Mouse (Mus musculus) spleen, postnatal 14 days (tissue): ENCODE data around the gene Elf4.
"Not testable (repeated sequence)": the region's sequence is repeated elsewhere in the genome, so short reads cannot be mapped to it uniquely, and the experiment has no call there.

Experiments
- DNase-seq, 2 experiments: peaks; one replicate each; pipeline ENCODE4 v3.0.0; 2021 to 2022; ENCODE audit warnings: low spot score in 2 of 2

Elf4 gene

DNA sequence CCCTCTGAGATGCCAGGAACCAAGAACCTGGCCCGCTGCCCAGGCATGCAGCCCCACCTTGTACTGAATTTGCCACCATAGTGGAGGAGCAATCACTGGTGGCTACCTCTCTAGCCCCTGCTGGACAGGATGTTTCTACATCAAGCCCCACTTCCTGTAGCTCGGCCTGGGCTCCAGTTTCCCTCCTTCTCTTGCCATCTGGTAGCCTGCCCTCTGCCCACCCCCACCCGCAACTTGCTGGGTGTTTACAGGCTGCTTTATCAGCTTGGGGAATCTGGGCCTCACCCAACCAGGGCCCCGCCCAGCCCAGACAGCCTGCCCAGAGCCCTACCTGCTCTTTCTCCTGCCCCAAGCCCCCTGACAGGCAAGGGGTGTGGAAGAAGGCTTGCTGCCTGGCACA, 23.9 kb downstream of the Elf4 start:
- DNase-seq: no peak

DNA sequence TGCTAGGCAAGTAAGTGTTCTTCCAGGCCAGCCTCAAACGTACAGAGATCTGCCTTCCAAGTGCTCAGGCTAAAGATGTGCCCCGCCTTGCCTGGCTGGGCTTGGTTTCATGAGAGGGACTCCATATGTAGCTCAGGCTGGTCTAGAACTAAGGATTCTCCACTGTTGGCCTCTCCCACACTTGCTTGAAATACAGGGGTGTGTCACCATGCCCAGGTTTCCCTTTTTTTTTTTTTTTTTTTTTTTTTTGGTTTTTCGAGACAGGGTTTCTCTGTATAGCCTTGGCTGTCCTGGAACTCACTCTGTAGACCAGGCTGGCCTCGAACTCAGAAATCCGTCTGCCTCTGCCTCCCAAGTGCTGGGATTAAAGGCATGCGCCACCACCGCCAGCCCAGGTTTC, 26.9 kb downstream of the Elf4 start:
- not testable (repeated sequence) for DNase-seq

DNA sequence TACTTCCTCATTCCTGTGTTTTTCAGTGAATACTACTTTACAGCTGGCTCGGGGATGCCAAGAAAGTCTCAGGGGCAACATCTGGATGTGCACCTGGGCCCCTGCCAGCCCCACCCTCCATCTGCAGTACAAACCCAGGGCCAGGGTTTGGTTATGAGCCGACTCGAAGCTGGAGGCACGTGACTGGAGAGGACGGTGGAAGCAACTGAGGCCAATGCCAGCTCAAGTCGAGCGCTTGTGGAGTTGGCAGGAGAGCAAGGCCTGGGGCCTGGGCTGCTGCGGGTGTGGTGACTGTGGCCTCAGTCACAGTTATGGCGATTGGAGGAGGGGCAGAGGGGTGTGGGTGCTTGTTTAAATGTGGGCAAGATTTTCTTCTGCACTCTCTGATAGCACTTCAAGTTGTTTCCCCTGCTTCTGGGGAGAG, 27.4 kb downstream of the Elf4 start:
- no peak for DNase-seq

DNA sequence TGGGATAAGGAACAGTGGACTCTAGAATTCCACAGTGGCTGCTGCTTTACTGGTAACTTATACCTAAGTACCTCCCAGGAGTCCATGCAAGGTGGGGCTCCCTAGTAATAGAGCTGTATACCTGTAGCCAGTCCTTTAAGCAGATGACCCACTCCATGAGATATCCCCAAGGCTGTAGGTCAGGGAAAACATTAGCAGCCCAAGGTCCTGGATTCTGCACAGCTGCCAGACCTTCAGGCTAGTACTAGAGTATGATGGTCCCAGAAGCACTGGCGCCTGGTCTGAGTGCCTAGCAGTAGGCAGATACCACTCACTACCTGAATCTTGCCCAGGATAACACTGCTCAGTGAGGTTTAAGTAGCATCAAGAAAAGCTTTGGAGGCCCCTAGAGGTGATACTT, 28.7 kb downstream of the Elf4 start:
- no peak for DNase-seq

DNA sequence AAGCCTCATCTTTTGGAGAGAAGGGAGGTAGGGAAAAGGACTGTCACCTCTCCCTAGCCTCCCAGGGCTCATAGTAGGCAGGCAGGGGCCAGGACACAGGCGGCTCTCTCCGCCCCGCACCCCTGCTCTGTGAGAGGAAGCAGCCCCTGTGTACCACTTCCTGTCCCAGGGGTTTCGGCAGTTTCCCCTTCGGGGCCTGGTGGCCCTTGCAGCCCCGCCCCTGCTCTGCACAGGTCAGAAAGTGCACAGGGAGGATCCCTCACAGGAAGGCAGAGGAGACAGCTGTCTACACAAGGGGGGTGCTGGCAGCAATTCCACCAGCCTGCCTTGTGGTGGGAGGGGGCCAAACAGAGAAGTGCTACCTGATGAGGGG, 29.4 kb downstream of the Elf4 start:
- DNase-seq: peak; percentile 52 to 60

DNA sequence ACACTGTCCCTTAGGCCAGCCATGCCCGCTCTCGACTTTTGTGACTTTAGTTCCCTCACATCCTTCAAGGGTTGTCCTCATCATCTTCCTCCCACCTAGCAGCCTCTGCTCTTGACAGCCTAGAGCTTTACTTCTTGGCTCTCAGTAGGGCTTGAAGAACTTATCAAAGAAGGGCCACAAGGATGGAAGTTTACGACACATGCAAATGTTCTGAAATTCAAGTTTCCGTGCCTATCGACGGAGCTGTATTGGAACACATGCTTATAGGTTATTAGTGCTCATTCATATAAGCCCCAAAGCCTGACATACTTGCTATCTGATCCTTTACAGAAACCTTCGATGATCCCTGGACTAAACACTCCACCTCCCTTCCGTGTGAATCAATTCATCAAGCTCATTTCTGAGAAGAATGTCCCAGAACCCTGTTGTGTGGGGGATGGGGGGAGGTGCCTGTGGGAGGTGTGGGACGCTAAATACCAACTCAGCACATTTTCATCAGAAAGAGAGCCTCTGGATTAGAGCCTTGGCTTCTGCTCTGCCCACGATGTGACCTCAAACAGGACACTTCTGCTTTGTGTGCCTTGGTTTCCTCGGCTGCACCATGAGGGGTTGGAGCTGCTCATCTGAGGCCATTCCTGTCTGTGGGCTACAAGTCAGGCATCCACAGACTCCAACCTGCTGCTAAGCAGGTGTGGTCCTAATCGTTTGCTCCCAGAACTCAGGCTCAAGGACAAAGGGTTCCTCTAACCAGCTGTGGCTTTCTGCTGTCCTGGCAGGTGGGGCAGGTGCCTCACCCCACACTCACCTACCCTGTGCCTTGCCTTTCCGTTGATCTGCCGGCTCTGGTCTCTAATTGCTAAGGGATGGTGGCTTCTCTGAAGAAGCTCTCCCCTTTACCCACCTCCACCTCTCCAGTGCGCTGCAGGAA, 30.1 kb downstream of the Elf4 start:
- no peak for DNase-seq

DNA sequence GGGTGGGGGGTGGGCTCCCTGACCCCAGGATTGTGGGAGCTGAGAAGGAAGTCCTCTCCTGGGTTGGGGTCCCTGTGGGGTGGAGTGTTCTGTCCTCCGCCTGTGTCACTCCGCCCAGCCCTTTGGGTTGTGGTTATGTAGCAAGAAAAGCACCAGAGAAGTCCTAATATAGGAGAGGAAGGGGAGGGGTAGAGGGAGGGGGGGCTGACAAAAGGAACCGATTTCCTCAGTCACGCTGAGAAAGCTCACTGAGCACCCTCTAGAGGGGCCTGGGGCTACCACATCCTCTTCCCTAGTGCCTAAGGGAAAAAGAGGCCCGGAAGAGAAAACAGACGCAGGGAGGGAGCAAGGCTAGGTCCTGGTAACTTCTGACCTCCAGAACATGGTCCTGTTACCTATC, 33.4 kb downstream of the Elf4 start:
- no peak for DNase-seq

DNA sequence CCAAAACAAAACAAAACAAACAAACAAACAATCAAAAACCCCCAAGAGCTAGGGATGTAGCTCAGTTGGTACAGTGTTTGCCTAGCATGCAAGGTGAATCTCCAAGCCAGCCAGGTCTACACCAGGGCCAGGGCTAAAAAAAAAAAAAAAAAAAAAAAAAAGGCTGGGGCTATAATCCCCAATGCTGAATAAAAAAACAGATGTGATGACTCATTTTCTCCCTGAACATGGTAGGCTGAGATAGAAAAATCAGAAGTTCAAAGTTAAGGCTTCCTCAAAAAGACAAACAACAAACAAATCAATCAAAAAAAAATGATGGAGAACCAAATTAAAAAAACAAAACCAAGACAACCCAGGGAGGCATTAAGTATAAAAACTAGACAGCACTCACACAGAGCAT, 33.8 kb downstream of the Elf4 start:
- no peak for DNase-seq

DNA sequence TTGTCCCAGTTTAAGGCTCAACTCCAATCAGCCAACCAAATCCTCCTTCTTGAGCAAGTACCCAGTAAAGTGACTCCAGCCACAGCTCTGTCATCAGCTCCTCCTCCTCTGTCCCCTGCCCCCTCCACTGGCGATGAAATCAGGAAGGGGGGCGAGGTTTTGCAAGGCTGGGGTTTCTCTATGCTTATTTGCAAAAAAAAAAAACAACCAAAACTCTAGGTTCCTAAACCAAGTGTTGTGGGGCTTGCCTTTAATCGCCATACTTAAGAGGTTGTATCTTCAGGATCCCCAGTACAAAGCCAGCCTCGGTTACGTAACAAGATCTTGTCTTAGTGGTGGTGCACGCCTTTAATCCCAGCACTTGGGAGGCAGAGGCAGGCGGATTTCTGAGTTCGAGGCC, 34.3 kb downstream of the Elf4 start:
- DNase-seq: no peak

DNA sequence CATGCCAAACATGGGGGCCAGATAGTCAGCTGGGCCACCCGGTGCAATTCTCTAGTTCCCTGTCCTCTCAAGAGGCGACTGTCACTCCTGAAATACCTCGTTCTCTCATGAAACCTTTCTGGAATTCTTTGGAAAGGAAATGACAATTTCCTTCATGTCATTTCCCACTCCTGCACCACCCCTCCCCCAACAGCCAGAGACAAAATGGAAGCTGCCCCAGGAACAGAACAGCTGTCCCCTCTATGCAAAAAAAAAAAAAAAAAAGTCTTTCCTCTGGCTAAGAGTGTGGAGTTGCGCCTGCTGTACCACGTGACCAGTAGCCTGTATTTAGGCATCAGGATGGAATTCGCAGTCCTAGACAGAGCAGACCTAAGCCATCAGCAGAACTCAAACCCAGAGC, 34.7 kb downstream of the Elf4 start:
- DNase-seq: no peak

DNA sequence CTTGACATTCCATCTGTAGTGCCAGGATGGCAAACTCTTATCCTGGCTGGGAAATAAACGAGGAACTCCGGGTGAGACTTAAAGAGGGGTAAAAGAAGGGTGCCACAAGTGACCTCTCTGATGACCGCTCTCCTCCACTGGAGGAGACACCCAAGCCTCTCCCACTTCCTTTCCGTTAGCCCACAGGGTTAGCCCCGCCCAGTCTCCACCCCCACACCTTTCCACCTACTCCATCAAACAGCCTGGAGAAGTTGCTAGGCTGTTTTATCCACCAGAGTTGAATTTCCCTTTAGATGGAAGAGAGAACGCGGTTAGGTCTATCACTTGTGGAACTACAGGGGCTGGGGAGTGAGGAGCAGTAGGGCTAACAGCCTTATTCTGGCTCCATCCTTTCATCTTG, 37.7 kb downstream of the Elf4 start:
- no peak for DNase-seq

DNA sequence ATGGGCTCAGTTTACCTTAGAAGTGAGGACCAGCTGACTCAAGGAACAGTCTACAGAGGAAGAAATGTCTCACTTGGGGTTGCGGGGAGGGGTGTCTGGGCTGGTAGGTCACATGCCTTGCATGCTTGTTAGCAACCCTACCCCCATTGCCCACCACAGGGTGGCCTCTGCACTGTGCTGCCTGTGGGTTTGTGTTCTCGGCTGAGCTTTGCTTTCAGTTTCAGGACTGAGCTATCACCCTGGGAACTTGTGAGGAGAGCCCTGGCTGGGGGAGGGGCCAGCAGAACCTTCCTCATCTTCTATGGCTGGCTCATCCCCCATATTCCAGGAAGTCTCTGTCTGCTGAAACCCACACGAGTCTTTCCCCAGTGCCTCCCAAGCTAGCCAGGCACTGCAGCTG, 38.3 kb downstream of the Elf4 start:
- peak in 1 of 2 experiments; percentile 34 for DNase-seq

DNA sequence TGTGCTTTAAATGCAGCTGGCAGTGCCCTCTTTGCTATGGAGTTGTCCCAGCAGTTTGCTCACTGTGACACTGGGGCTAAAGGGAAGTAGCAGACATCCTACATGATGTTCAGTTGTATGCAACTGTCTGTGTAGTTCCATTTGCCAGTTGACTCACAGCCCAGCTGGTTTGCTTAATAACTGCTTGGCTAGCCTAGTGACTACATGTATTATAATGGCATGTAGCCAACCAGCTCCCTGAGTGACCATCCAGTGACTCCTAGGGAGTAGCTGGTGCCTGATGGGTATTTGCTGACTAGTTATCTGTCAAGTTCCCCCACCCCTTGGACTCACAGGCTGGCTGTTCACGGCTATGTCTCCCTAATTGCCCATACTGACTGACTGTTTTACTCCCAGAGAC, 39.3 kb downstream of the Elf4 start:
- DNase-seq: no peak

DNA sequence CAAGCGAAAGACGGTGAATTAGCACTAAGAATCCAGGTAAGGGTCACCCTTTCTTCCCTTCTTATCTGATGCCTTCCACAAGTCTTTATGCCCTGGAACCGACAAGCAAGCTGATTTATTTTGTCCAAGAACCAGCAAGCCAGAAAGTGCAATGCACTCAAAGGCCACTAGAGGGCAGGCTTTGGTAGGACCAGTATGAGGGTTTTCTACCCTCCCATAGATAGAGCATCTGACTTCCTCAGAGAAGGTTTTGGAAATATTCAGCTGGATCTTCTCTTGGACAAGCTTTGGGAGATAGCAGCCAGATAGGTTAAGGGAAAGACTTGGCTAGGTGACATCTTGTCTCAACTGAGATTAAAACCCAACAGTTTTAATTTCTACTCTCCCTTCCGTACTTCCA, 39.9 kb downstream of the Elf4 start:
- peak; percentile 33 to 64 for DNase-seq

DNA sequence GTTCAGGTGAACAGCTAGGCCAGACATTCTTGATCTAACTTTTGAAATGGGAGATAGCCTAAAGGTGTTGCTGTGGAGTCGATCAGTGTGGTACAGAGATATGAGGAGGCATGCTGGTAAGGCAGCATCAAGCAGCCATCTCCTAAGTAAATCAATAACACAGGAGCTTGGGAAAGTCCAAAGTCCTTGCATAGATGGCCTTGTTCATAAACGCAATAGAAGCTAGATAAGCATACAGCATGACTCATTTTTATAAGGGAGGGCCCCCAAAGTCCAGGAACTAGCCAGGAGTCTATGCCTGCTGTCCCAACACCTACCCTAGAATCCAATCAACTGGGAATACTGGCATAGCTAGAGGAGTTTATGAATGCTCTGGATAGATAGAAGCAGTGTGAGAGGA, 44.5 kb downstream of the Elf4 start:
- no peak for DNase-seq

DNA sequence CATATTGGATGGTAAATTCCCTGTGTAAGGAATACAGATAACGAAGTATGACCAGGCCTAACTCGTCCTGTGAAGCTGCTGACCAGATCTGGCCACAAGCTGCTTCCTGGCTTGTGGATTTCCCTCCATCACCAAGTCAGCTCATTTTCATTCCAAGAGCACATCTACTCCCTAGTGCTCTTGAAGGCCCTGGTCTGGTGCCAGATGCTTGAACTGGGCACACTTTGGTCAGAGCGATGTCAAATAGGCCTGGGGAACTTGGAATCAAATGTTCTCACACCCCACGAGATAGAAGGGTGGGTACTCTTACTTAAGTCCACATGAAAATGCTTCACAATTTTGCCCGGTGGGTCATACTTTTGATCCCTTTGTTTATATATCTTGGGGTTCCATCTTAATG, 48.6 kb downstream of the Elf4 start:
- no peak for DNase-seq

DNA sequence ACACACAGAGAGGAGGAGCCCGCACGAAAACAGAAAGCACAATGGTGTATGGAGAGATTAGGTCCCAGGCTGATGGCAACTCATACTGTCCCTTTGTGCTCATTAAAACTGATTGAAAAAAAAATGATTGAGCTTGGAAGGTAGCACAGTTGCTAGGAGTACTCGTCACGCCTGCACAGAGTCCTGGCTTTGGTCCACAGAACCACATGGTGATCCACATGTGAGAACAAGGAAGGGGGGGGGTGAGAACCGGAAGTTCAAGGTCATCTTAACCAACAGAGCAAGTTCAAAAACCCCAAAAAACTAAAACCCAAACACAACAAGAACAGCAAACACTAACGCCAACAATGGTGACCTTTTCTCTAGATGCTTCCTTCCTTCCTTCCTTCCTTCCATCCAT, 50.3 kb downstream of the Elf4 start:
- no peak for DNase-seq

DNA sequence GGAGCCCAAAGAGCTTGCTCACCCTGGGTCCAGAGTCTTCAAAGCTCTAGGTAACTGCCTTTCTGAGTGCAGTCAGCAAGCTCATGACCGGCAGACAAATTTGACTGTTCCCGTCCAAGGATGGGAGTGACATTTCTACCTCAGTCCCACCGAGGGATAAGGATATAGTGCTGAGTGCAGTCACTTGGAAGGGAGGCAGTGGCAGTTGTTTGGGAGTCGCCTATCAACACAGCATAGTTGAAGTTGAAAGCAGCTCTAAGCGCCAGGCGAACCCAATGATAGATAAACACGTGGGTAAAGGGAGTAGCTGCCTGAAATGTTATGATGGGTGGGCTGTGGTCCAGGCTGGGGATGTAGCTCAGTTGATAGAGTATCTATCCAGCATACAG, 52.5 kb downstream of the Elf4 start:
- DNase-seq: no peak

DNA sequence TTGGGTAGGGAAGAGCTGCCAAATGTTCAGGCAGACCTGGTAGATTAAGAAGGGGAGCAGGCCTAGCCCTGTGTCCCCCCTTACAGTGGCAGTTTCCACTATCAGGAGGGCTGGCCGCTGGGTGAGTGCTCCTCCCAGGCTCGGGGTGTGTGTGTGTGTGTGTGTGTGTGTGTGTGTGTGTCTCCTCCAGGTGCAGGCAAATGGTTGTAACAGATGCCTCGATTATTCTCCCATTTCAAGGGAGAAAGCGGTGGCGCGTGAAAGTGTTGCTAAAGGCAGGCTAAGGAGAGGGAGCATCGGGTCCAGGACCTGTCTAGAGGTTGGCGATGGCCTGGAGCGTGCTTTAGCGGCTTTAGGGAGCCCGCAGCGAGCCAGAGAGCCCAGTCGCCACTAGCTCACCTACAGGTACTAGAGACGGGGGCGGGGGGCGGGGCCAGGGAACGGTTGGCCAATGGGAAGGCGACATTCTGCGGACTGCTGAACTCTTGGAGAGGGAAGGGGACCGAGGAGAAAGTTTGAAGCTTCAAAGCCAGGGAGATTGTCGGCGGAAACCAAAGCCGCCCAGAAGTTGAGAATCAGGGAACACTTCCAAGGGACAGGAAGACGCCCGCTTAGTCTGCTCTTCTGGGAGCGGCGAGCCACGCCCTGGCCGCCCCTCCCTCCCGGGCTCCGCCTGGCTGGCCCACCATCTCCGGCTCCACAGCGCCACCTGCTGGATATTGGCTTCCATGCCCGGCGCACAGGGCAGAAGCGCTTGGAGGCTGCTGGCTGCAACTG, 53.1 kb downstream of the Elf4 start:
- DNase-seq: peak; percentile 80 to 88

DNA sequence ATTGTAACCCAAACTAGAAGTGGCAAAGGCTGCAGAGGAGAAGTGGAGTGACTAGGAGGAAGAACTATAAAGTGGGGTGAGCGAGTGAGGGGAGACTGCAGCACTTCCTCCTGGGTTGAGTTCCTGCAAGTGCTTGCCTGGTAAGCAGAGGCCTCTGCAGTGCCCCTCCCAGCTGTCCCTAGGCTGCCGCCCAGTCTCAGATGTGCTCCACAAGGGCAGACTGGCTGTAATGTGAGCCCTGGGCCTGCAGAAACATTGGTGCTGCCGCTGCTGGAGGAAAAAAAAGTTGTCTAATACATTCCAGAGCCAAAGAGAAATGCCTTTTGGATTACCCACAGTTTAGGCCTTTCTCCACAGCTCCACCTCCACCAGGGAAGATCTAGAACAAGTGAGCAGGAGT, 57.8 kb downstream of the Elf4 start:
- no peak for DNase-seq

DNA sequence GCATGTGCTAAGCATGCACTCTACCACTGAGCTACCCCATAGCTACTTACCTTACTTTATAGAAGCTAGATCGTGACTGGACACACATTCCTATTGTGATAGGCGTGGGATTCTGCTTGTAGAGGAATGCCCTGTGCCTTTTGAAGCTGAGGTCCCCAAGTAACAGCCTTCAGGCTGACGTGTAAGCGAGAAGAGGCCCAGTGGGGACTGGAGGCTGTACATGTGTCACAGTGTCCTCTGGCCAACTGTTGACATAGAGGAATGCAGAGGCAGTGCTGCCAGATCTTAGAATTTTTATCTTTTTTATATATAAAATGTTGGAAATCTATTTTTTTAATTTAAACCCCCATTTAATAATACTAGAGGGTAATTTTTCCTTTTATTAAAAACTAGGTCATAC, 62.9 kb downstream of the Elf4 start:
- no peak for DNase-seq

DNA sequence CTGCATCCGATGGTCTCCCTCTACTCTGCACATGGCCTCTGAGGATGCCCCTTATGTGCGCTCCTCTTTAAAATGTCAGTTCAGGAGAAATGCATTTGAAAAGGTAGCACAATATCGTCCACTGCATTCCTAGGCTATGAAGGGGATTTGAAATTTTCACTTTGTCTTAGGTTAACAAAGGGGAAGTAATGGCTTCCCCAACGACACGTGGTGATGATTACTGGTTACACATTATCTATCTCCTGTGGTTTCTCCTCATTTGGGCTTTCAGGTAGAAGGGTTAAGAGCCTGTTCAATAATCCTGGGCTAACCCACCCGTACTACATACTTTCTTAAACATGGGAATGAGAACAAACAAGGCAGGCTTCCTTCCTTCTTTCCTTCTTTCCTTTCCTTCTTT, 73.6 kb downstream of the Elf4 start:
- no peak for DNase-seq

DNA sequence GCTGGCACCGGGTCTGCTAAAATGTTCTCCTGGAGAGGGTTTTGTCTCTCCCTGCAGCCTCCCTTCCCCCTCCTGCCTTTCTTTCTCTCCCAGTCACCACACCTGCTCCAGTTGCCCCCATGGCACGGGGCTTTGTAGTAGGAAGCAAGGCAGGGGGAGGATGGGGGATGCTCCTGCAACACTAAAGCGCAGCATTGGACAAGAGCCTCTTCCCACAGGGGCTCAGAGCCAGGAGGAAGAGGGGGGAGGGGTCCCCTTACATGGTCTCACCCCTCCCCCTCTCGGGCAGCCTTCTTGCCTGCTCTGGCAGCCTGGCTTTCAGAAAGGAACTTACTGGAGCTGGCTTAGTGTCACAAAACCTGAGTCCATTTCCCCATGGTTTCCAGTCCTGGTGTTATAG, 77.0 kb downstream of the Elf4 start:
- DNase-seq: no peak
